Mouse (Mus musculus): ENCODE measurements around the gene Celf2. TPM values are rescaled to one million over a fixed set of nuclear protein-coding genes. Genes with fewer than 3 reads are reported as not detected.

Celf2 gene
- polyA plus RNA-seq, 1 experiment from 2014 or later = 191 TPM

DNA sequence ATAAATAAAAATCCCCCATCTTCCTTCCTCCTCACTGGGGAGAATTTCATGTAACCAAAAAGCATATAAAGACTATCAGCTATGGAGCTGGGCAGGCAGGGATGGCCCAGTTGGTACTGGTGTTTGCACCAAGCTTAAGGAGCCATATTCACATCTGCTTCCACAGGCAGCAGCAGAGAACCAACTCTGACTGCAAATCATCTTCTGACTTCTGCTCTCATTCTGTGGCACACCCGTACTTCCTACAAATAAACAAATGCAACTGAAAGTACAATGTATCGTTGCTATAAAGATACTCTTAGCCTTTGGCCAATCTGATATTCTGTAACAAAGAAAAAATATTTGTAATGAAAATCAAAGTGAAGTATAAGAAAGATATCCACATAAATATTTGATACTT is 819.7 kb downstream of the Celf2 start:
- Histone ChIP-seq H3K27me3 (ENCODE audit: control insufficient read depth, insufficient read depth, low read length) (no peaks in the 10 kb centered on the region), H3K36me3 (ENCODE audit: control insufficient read depth, insufficient read depth, low read length) (no peaks in the 10 kb centered on the region), H3K27ac (replicated peaks; ENCODE audit: low read depth, low read length) (no peak overlapping the region), H3K4me1 (ENCODE audit: control insufficient read depth, insufficient read depth, low read length) (no peaks in the 10 kb centered on the region), H3K4me2 (ENCODE audit: low read length) (no peak overlapping the region), H3K4me3 (replicated peaks; ENCODE audit: low read depth, low read length) (no peak overlapping the region), H3K9ac (replicated peaks; ENCODE audit: low read length) (no peak overlapping the region), H3K9me3 (ENCODE audit: control insufficient read depth, low read length) (no peaks in the 10 kb centered on the region)
- no peak for DNase-seq
- no peak for ATAC-seq (ENCODE audit: low FRiP score, low TSS enrichment)
- WGBS = 91% methylated on average over 2 of the region's 2 CpGs

DNA sequence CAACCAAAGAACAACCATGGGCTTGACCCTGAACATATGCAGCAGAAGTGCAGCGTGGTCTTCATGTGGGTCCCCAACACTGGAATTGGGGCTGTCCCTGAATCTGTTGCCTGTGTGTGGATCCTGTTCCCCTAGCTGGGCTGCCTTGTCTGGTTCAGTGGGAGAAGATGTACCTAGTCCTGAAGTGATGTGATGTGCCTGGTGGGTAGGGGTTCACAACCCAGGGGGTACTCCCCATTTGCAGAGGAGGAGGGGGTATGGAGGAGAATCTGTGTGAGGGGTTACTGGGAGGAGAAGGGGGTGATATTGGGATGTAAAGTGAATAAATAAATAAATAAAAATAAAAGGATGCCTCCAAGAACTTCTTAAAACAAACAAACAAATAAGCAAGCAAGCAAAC is 831.1 kb downstream of the Celf2 start:
- Histone ChIP-seq H3K27me3 (ENCODE audit: control insufficient read depth, insufficient read depth, low read length) (no peaks in the 10 kb centered on the region), H3K36me3 (ENCODE audit: control insufficient read depth, insufficient read depth, low read length) (no peaks in the 10 kb centered on the region), H3K9me3 (ENCODE audit: control insufficient read depth, low read length) (no peaks in the 10 kb centered on the region)

DNA sequence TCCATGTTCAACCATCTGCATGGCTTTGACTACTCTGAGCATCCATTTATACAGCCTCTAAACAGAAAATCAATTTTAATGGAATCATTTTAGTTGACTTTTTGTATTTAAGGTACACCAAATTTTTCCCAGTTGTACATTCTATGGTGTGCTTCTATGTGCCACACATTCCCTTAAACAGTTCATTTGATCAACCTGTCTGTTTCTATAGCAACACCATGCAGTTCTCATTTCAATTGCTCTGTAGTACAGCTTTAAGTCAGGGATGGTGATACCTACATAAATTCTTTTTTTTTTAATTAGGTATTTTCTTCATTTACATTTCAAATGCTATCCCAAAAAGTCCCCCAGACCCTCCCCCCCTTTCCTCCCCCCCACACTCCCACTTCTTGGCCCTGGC is 831.9 kb downstream of the Celf2 start:
- H3K4me1 ChIP-seq (ENCODE audit: control insufficient read depth, insufficient read depth, low read length) = no peaks in the 10 kb centered on the region
- no peaks in the 10 kb centered on the region for H3K9me3 ChIP-seq (ENCODE audit: control insufficient read depth, low read length)
- H3K27ac ChIP-seq (replicated peaks; ENCODE audit: low read depth, low read length) = no peak overlapping the region
- no peak overlapping the region for H3K9ac ChIP-seq (replicated peaks; ENCODE audit: low read length)
- H3K4me3 ChIP-seq (replicated peaks; ENCODE audit: low read depth, low read length) = no peak overlapping the region
- ATAC-seq (ENCODE audit: low FRiP score, low TSS enrichment) (no peak), DNase-seq (no peak)
- no peaks in the 10 kb centered on the region for H3K27me3 ChIP-seq (ENCODE audit: control insufficient read depth, insufficient read depth, low read length)
- no peaks in the 10 kb centered on the region for H3K36me3 ChIP-seq (ENCODE audit: control insufficient read depth, insufficient read depth, low read length)
- H3K4me2 ChIP-seq (ENCODE audit: low read length) = no peak overlapping the region

More for the DNA sequence above, 831.1 kb downstream of the Celf2 start:
- H3K4me1 ChIP-seq (ENCODE audit: control insufficient read depth, insufficient read depth, low read length) = no peaks in the 10 kb centered on the region
- H3K27ac ChIP-seq (replicated peaks; ENCODE audit: low read depth, low read length) = no peak overlapping the region
- no peak overlapping the region for H3K4me2 ChIP-seq (ENCODE audit: low read length)
- no peak overlapping the region for H3K9ac ChIP-seq (replicated peaks; ENCODE audit: low read length)
- no peak for DNase-seq
- H3K4me3 ChIP-seq (replicated peaks; ENCODE audit: low read depth, low read length) = no peak overlapping the region
- no peak for ATAC-seq (ENCODE audit: low FRiP score, low TSS enrichment)
- 96% methylated on average over 1 of the region's 1 CpGs for WGBS

DNA sequence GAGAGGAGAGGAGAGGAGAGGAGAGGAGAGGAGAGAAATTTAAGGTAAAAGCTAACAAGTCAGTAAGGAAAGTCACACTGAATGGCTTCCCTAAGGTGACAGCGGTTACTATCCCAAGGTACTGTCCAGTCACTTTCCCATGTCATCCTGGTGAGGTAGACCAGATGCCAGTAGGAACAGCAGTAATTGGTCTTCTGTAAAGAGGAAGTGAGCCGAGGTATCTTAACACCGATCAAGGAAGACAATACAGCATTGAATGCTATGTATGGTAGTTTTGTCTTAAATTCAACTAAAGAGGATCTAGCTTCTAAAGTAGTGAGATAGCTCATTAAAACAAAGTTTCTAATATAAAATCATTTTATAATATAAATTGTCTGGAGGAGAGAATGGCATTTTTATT is 835.0 kb downstream of the Celf2 start:
- 96% methylated on average over 3 of the region's 3 CpGs for WGBS
- Histone ChIP-seq H3K27ac (replicated peaks; ENCODE audit: low read depth, low read length) (no peak overlapping the region), H3K4me2 (ENCODE audit: low read length) (no peak overlapping the region), H3K36me3 (ENCODE audit: control insufficient read depth, insufficient read depth, low read length) (no peaks in the 10 kb centered on the region), H3K4me3 (replicated peaks; ENCODE audit: low read depth, low read length) (no peak overlapping the region), H3K27me3 (ENCODE audit: control insufficient read depth, insufficient read depth, low read length) (no peaks in the 10 kb centered on the region), H3K9ac (replicated peaks; ENCODE audit: low read length) (no peak overlapping the region), H3K9me3 (ENCODE audit: control insufficient read depth, low read length) (no peaks in the 10 kb centered on the region), H3K4me1 (ENCODE audit: control insufficient read depth, insufficient read depth, low read length) (no peaks in the 10 kb centered on the region)
- no peak for ATAC-seq (ENCODE audit: low FRiP score, low TSS enrichment)
- DNase-seq = no peak

DNA sequence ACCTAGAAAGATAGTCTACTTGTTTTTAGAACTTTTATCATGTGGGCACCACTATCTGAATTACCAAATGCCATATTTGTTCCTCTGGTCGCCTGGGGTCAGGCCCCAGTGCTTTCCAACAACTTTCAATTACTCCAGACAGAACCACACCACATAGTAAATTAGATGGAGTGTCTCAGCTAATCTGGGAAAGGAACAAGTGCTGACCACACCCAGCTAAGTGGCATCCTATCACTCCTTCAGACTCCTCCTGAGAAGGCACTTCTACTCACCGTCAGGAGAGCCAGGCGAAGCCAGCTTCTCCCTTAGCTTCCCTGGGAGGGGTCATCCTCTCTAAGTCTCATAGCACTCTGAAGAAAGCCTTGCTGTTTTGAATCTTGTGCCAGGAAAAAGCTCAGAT is 835.9 kb downstream of the Celf2 start:
- Histone ChIP-seq H3K4me2 (ENCODE audit: low read length) (no peak overlapping the region), H3K4me1 (ENCODE audit: control insufficient read depth, insufficient read depth, low read length) (no peaks in the 10 kb centered on the region), H3K9ac (replicated peaks; ENCODE audit: low read length) (no peak overlapping the region), H3K4me3 (replicated peaks; ENCODE audit: low read depth, low read length) (no peak overlapping the region), H3K36me3 (ENCODE audit: control insufficient read depth, insufficient read depth, low read length) (no peaks in the 10 kb centered on the region), H3K9me3 (ENCODE audit: control insufficient read depth, low read length) (no peaks in the 10 kb centered on the region), H3K27me3 (ENCODE audit: control insufficient read depth, insufficient read depth, low read length) (no peaks in the 10 kb centered on the region), H3K27ac (replicated peaks; ENCODE audit: low read depth, low read length) (no peak overlapping the region)
- WGBS = 86% methylated on average over 3 of the region's 3 CpGs
- DNase-seq (no peak), ATAC-seq (ENCODE audit: low FRiP score, low TSS enrichment) (no peak)

DNA sequence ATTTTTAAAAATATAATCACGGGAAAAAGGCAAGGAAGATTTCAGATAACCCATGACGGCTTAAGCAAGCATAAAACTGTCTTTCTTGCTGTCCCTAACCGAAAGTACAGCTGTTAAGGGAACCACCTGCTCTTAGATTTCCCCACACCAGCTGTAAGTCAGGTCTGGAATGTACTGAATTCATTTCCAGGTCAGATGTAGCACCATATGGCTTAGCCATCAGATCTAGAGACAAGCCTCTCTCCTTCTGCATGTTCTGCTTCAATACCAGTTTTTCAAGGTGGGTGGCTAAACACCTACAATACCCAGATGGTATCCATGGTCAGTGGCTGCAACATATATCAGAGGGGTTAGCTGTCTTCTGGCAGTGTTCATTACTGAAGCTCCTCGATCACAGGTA is 841.8 kb downstream of the Celf2 start:
- Histone ChIP-seq H3K27me3 (ENCODE audit: control insufficient read depth, insufficient read depth, low read length) (no peaks in the 10 kb centered on the region), H3K9me3 (ENCODE audit: control insufficient read depth, low read length) (no peaks in the 10 kb centered on the region), H3K27ac (replicated peaks; ENCODE audit: low read depth, low read length) (no peak overlapping the region), H3K36me3 (ENCODE audit: control insufficient read depth, insufficient read depth, low read length) (no peaks in the 10 kb centered on the region), H3K4me1 (ENCODE audit: control insufficient read depth, insufficient read depth, low read length) (no peaks in the 10 kb centered on the region), H3K4me3 (replicated peaks; ENCODE audit: low read depth, low read length) (no peak overlapping the region), H3K9ac (replicated peaks; ENCODE audit: low read length) (no peak overlapping the region), H3K4me2 (ENCODE audit: low read length) (no peak overlapping the region)
- 79% methylated on average over 4 of the region's 4 CpGs for WGBS
- DNase-seq = no peak
- ATAC-seq (ENCODE audit: low FRiP score, low TSS enrichment) = no peak

DNA sequence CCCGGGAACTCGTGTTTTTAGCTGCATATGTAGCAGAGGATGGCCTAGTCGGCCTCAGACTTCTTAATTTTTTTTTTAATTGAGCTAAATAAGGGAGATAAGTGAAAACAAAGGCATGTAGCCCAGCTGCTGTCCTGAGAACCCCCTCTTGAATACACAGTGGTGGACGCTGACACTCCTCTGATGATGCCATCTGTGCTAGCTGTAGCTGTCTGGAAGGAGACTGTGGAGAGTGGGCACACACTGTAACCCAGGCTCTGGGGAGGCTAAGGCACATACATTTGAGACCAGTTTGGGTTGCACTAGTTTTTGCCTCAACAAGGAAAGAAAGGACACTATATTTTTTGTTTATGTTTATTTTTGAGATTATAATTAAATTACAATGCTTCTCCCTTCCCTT is 849.5 kb downstream of the Celf2 start:
- Histone ChIP-seq H3K36me3 (ENCODE audit: control insufficient read depth, insufficient read depth, low read length) (no peaks in the 10 kb centered on the region), H3K27me3 (ENCODE audit: control insufficient read depth, insufficient read depth, low read length) (no peaks in the 10 kb centered on the region), H3K27ac (replicated peaks; ENCODE audit: low read depth, low read length) (no peak overlapping the region), H3K9ac (replicated peaks; ENCODE audit: low read length) (no peak overlapping the region), H3K9me3 (ENCODE audit: control insufficient read depth, low read length) (no peaks in the 10 kb centered on the region), H3K4me3 (replicated peaks; ENCODE audit: low read depth, low read length) (no peak overlapping the region), H3K4me1 (ENCODE audit: control insufficient read depth, insufficient read depth, low read length) (no peaks in the 10 kb centered on the region), H3K4me2 (ENCODE audit: low read length) (no peak overlapping the region)
- no peak for DNase-seq
- 80% methylated on average over 4 of the region's 4 CpGs for WGBS
- ATAC-seq (ENCODE audit: low FRiP score, low TSS enrichment) = no peak

DNA sequence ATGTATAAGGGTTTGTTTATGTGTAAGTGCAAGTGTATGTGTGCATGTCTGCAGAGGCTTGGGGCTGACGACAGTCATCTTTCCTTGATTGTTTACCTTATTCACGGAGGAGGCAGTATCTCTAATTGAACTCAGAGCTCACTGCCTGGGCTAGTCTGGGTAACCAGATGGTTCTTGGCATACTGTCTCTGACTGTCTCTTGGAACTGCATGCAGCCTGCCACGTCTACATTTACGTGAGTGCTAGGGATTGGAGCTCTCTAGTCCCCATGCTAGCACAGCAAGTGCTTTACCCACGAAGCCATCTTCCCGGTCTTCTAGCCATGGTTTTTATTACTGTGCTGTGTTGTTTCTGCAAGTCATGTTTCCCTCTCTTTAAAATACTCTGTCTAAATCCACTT is 855.6 kb downstream of the Celf2 start:
- DNase-seq = no peak
- Histone ChIP-seq H3K4me2 (ENCODE audit: low read length) (no peak overlapping the region), H3K9ac (replicated peaks; ENCODE audit: low read length) (no peak overlapping the region), H3K9me3 (ENCODE audit: control insufficient read depth, low read length) (no peaks in the 10 kb centered on the region), H3K27ac (replicated peaks; ENCODE audit: low read depth, low read length) (no peak overlapping the region), H3K4me1 (ENCODE audit: control insufficient read depth, insufficient read depth, low read length) (peaks cover 3% of the 10 kb centered on the region; the same call in 1 of the 2 replicates), H3K36me3 (ENCODE audit: control insufficient read depth, insufficient read depth, low read length) (no peaks in the 10 kb centered on the region), H3K27me3 (ENCODE audit: control insufficient read depth, insufficient read depth, low read length) (no peaks in the 10 kb centered on the region), H3K4me3 (replicated peaks; ENCODE audit: low read depth, low read length) (no peak overlapping the region)
- WGBS = 88% methylated on average over 6 of the region's 6 CpGs
- ATAC-seq (ENCODE audit: low FRiP score, low TSS enrichment) = no peak

DNA sequence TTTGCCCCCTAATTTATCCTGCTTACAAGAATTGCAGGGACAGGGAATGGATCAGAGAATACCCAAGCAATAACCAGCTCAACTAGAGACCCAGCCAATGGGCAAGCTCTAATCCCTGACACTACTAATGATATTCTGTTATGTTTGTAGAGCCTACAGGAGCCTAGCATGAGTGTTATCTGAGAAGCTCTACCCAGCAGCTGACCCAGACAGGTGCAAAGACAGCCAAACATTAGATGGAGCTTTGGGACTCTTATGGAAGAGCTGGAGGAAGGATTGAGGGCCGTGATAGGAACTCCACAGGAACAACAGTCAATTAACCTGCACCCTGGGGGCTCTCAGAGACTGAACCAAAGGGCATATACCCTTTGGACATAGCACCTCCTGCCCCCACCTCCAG is 857.7 kb downstream of the Celf2 start:
- Histone ChIP-seq H3K9ac (replicated peaks; ENCODE audit: low read length) (no peak overlapping the region), H3K4me3 (replicated peaks; ENCODE audit: low read depth, low read length) (no peak overlapping the region), H3K27ac (replicated peaks; ENCODE audit: low read depth, low read length) (no peak overlapping the region), H3K27me3 (ENCODE audit: control insufficient read depth, insufficient read depth, low read length) (no peaks in the 10 kb centered on the region), H3K36me3 (ENCODE audit: control insufficient read depth, insufficient read depth, low read length) (no peaks in the 10 kb centered on the region), H3K4me1 (ENCODE audit: control insufficient read depth, insufficient read depth, low read length) (peaks cover 3% of the 10 kb centered on the region; the same call in 1 of the 2 replicates), H3K9me3 (ENCODE audit: control insufficient read depth, low read length) (no peaks in the 10 kb centered on the region), H3K4me2 (ENCODE audit: low read length) (no peak overlapping the region)
- DNase-seq (no peak), ATAC-seq (ENCODE audit: low FRiP score, low TSS enrichment) (no peak)
- WGBS = 74% methylated on average over 1 of the region's 1 CpGs
